Mouse (Mus musculus): ENCODE results near the gene Sh3bgr.
A peak's percentile ranks its signal among the peaks of the same experiment; 100 is the strongest.

Gene Sh3bgr

DNA sequence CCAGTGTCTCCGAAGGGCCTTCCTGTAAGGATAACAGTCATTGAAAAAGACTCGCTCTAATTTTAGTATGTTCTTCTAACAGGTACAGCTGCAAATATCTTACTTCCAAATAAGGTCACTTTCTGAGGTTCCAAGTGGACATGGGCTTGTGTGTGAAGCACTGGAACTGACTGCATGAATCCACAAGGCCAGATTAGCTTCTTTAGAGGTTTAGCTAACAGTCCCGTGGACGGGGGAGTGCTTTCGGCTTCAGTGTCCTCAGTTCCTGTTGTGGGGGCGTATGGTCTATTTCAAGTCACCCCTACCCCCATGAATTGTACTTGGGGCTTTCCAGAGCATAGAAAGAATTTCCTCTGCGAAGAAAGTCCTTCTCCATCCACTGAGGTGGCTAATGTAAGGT is 10.6 kb downstream of the Sh3bgr start:
- DNase-seq (ENCODE audit: low read depth, low spot score) = no peak

DNA sequence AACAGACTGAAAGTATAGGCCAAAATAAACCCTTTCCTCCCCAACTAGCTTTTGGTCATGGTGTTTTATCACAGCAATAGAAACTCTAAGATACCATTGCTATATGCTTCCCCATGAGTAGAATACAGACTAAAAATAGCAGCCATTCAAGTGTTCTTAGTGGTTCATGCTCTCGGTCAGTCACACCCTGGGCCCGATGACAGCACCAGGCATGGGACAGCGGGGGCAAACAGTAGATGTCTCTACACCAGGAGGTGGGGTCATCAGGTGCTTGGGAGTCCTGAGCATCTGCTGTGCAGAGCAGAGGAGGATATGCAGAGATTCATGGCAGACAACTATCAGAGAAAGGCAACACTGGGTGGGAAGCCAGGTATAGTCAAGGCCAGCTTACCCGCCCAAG is 12.8 kb downstream of the Sh3bgr start:
- DNase-seq (ENCODE audit: low read depth, low spot score) = no peak

DNA sequence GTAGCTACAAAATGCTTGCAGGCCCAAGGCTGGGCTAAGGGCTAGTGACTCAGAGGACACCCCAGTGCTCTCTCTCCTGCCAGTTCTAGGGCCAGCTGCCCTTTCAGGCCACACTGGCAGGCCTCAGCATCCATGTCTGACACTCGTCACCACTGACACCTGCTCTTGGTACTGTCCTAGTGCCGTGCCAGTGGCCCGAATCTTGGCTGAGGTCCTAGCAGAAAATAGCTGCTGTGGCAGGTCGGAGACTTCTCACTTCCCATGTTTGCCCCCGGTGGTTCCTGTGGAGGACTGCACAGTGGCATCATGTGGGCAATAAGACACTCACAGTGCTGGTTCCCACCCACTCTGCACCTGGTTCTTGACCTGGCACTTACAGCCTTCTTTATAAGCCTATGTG is 21.2 kb downstream of the Sh3bgr start:
- no peak for DNase-seq (ENCODE audit: low read depth, low spot score)

DNA sequence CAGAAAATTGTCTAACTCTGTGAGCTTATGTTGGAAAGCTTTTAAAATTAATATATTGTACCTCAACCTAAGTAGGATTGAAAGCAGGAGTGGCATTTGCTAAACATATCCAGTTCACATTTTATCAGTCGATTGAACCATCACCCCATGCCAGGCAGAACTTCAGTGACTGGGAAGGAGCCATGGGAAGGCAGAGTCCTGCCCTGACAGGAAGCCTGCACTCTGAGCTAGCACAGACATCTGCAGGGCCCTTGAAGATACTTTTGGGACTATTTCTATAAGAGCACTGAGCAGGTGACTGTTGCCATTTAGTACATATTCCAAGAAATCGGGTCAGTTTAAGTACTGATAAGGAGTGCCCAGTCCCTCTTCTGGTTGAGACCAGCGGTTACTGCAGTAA is 21.7 kb downstream of the Sh3bgr start:
- DNase-seq (ENCODE audit: low read depth, low spot score) = no peak

DNA sequence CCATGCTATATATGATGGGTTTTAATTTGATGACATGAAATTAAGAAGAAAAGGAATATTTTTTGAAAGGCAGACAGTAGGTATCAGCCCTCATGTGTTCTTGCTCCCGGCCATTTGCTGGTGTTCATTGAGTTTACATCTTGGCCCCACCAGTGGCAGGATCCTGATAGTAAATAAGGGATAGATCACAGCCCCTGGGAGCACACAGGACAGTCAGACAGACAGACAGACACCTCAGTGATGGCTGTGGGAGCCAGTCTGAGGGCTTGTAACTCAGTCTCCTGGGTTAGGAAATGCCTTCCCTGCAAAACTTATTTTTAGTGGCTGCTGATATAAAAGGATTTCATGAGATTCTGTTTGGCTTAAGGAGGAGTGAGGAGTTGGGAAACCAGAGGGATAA is 22.2 kb downstream of the Sh3bgr start:
- no peak for DNase-seq (ENCODE audit: low read depth, low spot score)

DNA sequence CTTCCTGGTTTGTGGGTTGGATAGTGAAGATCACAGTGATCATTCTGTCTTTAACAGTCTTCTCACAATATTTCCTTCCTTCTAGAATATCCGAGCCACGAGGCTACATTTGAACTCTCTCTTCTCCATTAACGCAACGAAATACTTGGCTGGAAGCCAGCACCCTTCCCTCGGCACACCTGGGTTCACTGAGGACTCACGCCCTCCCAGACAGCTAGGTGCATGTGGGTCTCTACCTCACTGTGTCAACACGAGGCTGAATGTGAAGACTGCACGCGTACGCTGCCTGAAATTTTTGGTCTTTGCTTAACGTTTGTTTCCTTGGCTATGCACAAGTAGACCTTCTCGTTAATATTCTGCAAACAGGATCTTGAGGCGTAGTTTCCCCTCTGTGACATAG is 28.2 kb downstream of the Sh3bgr start:
- no peak for DNase-seq (ENCODE audit: low read depth, low spot score)

- no peak for DNase-seq (ENCODE audit: low read depth, low spot score)
These were observed 28.9 kb downstream of the Sh3bgr start for GRCm38 (mm10) chr16:96229044-96229555.

- DNase-seq (ENCODE audit: low read depth, low spot score) = peak; percentile 71
These were observed 30.2 kb downstream of the Sh3bgr start for GRCm38 (mm10) chr16:96230411-96230810.

- no peak for DNase-seq (ENCODE audit: low read depth, low spot score)
These were observed 31.0 kb downstream of the Sh3bgr start for GRCm38 (mm10) chr16:96231251-96231650.

DNA sequence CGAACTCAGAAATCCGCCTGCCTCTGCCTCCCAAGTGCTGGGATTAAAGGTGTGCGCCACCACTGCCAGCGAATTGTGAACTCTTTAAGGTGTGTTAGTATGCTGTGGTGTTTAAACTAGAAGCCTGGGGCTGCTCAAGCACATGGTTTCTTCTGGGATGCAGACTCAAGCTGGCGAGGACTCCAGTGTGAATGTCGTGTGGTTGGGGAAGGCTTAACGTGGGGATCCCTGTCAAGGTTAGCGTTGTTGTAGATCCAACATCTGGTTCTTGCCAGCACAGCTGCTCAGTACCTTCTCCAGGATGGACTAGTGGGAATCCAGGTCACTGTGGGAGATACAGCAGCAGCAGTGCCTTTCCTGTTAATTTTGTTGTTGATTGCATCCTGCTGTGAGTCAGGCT is 31.7 kb downstream of the Sh3bgr start:
- DNase-seq (ENCODE audit: low read depth, low spot score) = no peak

DNA sequence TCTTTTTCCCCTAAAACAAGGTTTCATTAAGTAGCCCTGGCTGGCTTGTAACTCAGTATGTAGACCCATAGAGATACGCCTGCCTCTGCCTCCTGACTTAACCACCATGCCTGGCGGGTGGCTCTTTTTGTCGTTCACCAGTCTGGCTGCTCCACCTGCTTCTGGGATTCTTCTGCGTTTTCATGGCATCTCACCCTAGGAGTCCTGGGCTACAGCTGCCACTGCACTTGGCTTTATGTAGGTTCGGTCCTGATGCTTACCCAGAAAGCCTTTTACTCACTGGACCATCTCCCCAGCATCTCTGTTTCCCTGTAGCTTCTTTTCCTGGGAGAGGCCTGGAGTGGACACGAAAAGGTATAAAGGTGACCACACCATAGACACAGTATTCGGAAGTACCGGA is 33.7 kb downstream of the Sh3bgr start:
- no peak for DNase-seq (ENCODE audit: low read depth, low spot score)

DNA sequence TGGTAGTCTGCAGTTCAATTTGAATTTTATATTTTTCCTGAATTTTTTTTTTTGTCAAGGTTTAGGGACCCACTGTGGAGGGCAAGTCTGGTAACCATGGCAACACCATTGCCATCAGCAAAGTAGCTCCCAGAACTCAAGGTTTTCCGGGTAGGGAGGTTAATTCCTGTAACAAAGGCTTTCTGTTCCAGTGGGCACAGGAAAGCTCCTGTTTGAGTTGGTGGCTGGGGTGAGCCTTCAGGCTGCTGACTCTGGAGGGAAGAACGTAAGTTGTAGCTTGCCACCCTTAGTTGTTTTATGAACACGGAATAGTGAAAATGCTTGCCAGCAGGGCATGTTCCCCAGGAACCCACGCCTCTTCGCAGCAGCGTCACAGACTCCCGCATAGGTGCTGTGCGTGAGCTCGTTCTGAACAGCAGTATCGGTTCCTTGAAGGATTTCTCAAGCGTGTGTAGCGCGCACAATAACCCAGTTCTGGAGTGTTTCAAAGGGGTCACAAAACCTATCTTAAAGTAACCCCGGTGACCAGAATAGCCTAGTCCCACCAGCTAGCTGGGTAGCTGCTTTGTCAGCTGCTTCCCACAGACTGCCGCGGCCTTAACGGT is 35.2 kb downstream of the Sh3bgr start, which contains the start of gene B3galt5:
Gene B3galt5 (plus strand): TSS at position 436 of the 605 bp plus-strand sequence.
- no peak for DNase-seq (ENCODE audit: low read depth, low spot score)

GRCm38 (mm10) chr16:96244496-96244895 is 44.2 kb downstream of the Sh3bgr start:
- DNase-seq (ENCODE audit: low read depth, low spot score) = no peak

DNA sequence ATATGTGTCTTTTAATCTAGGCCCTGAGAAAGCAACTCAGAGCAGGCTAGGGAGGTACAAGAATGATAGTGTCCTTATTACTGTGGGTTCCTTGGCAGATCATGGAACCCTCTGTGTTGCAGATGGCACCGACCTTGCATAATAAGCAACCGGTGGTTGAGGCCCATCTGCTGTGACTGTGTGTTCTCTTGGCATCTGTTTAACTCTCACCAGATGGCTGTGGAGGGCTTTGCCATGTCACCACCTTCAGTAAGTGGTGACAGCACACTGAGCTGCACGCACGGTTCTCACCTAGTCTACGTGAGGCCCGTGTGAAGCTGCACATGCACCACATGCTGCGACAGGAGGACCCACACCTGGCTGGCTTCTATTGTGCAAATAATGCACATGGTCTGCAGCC is 49.4 kb downstream of the Sh3bgr start:
- DNase-seq (ENCODE audit: low read depth, low spot score) = no peak

DNA sequence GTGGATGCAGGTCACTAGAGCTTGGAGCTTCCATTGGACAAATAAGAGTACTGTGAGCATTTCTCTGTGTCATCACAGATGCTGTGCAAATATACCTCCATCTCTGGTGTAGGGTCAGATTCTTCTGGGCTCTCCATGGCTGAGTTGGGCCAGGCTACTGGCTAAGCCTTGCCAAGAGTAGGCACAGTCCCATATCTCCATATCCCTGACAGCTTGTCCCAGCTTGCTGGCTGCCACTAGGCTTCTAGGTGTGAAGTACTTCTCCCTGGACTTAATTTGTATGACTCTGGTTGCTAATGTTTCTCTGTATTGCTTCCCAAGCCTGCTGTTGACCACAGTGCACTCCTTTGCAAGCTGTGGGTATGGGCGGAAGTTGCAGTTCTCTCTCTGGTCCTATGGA is 51.9 kb downstream of the Sh3bgr start:
- no peak for DNase-seq (ENCODE audit: low read depth, low spot score)

- DNase-seq (ENCODE audit: low read depth, low spot score) = no peak
These were observed 58.2 kb downstream of the Sh3bgr start for GRCm38 (mm10) chr16:96258429-96258828.

- DNase-seq (ENCODE audit: low read depth, low spot score) = no peak
These were observed 71.5 kb downstream of the Sh3bgr start for GRCm38 (mm10) chr16:96271736-96272135.

GRCm38 (mm10) chr16:96272929-96273619 is 72.8 kb downstream of the Sh3bgr start:
- DNase-seq (ENCODE audit: low read depth, low spot score) = peak; percentile 70

DNA sequence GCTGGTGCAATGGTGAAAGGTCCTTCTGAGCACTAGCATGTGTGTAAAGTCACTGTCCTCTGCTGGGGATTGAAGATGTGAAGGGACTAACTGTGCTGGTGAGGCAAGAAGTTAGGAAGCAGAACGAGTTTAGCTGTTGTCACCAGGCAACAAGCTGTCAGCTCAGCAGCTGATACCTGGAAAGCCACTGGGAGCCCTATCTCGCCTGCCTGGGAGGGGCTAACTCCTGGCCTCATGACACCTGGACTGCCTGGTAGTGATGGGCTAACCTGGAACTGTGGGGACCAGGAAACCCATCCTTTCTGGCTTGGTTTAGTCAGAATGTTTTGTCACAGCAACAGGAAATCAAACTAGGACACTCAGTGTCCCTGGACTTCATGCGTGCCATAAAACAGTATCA is 76.3 kb downstream of the Sh3bgr start:
- no peak for DNase-seq (ENCODE audit: low read depth, low spot score)
